Mouse (Mus musculus) forebrain, embryonic 14.5 days (tissue): ENCODE data around the gene Utrn. TPM values are rescaled to one million over a fixed set of nuclear protein-coding genes. Genes with fewer than 3 reads are reported as not detected.

Source experiments
- ATAC-seq: fragments of 200-750 bp; cut with Nextera tagmentation; 2 replicates; pipeline ENCODE4 v1.8.0; 2017; ENCODE audit warnings: mild to moderate bottlenecking, moderate library complexity
- DNase-seq: peaks from one replicate; pipeline ENCODE4 v3.0.0-alpha.2; 2015; ENCODE audit warnings: low spot score
- H3K27ac ChIP-seq: fragments of 300-500 bp; sonication (generic); 2 replicates; pipeline ENCODE4 v1.5.1; 2014; ENCODE audit warnings: low read depth, mild to moderate bottlenecking, control low read depth, low read length, moderate library complexity
- H3K27me3 ChIP-seq: fragments of 300-500 bp; sonication (generic); replicated peaks from 2 replicates; pipeline ENCODE4 v1.6.1; 2014; ENCODE audit warnings: low read length, control low read depth, mixed read lengths; ENCODE audit not compliant: control insufficient read depth, insufficient read depth
- H3K36me3 ChIP-seq: fragments of 300-500 bp; sonication (generic); 2 replicates; pipeline ENCODE4 v1.6.1; 2014; ENCODE audit warnings: low read length, control low read depth; ENCODE audit not compliant: control insufficient read depth, insufficient read depth
- H3K4me1 ChIP-seq: fragments of 300-500 bp; sonication (generic); 2 replicates; pipeline ENCODE4 v1.6.1; 2014; ENCODE audit warnings: antibody characterized with exemption, low read length, control low read depth; ENCODE audit not compliant: control insufficient read depth, insufficient read depth
- H3K4me2 ChIP-seq: fragments of 300-500 bp; sonication (generic); 2 replicates; pipeline ENCODE4 v1.6.1; 2014; ENCODE audit warnings: mild to moderate bottlenecking, control low read depth, low read length
- H3K4me3 ChIP-seq: fragments of 300-500 bp; sonication (generic); 2 replicates; pipeline ENCODE4 v1.5.1; 2014; ENCODE audit warnings: low read depth, low read length, control low read depth
- H3K9ac ChIP-seq: fragments of 300-500 bp; sonication (generic); 2 replicates; pipeline ENCODE4 v1.6.1; 2014; ENCODE audit warnings: mild to moderate bottlenecking, low read length, control low read depth, moderate library complexity
- H3K9me3 ChIP-seq: fragments of 300-500 bp; sonication (generic); replicated peaks from 2 replicates; pipeline ENCODE4 v1.6.1; 2016; ENCODE audit warnings: low read length, control low read depth, mixed read lengths; ENCODE audit not compliant: control insufficient read depth
- WGBS: fragments of 180-500 bp; shearing (Covaris S2); extraction: QIAGEN DNeasy Blood & Tissue Kit; methylation state at CpG from one replicate; pipeline ENCODE4 v1.1.7; 2014; 5-methylcytosine and 5-hydroxymethylcytosine counted together
- polyA plus RNA-seq: library from polyadenylated mRNA; unstranded; fragments of >200 nt; fragmentation: Nextera tagmentation; extraction: Ambion mirVana; gene quantifications from 2 replicates; pipeline ENCODE4 v1.2.1, GENCODE M21; 2014

The Utrn gene
- polyA plus RNA-seq, 1 experiment from 2014 or later, result 7.2 TPM

DNA sequence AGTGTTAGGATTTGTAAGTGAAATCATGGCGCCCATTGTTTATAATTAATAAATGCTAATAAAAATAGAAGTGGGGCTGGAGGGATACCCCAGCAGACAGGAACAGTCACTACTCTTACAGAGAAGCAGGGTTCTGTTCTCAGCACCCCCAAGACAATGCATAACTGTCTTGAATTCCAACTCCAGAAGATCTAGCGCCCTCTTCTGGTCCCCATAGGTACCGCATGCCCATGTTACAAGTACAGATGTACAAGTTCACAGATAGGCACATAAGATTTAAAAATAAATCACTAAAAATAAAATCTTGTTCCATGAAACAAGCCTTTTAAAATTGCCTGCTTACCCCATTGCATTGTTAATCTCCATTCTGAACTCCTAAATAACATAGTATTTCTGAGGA lies 168.6 kb downstream of the Utrn start:
- Histone ChIP-seq H3K4me3 (no peak overlapping the region), H3K36me3 (no peaks in the 10 kb centered on the region), H3K4me2 (no peak overlapping the region), H3K9ac (no peak overlapping the region), H3K27ac (no peak overlapping the region), H3K4me1 (no peaks in the 10 kb centered on the region), H3K27me3 (no peaks in the 10 kb centered on the region), H3K9me3 (no peaks in the 10 kb centered on the region)
- WGBS, result 73% methylated on average over 3 of the region's 3 CpGs
- DNase-seq (no peak), ATAC-seq (no peak)

GRCm38 (mm10) chr10:12697902-12698301 lies 171.3 kb downstream of the Utrn start:
- Histone ChIP-seq H3K27ac (no peak overlapping the region), H3K36me3 (no peaks in the 10 kb centered on the region), H3K9ac (no peak overlapping the region), H3K4me1 (no peaks in the 10 kb centered on the region), H3K27me3 (no peaks in the 10 kb centered on the region), H3K4me2 (no peak overlapping the region), H3K9me3 (no peaks in the 10 kb centered on the region), H3K4me3 (no peak overlapping the region)
- DNase-seq, result no peak
- 94% methylated on average over 3 of the region's 3 CpGs for WGBS
- ATAC-seq, result no peak

DNA sequence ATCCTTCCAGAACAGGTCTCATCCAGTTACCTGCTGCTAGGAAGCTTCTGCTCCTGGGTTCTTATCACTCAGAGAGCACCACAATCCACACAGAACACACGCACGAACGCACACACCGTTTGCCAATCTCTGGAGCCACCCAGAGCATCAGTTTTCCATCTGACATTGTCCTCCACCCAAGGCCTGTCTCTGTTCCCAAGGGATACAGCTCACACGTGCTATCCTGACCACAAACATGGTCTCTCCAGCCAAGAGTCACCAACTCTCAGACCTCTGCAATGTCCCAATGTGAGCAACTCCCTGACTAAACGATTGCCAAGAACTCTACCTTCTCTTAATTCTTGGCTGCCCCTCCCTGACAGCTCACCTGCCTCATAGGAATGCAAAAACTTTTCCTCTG lies 172.5 kb downstream of the Utrn start:
- ATAC-seq (no peak), DNase-seq (no peak)
- no peaks in the 10 kb centered on the region for H3K4me1 ChIP-seq
- no peak overlapping the region for H3K4me2 ChIP-seq
- H3K27ac ChIP-seq, result no peak overlapping the region
- no peak overlapping the region for H3K4me3 ChIP-seq
- no peaks in the 10 kb centered on the region for H3K36me3 ChIP-seq
- H3K9me3 ChIP-seq, result no peaks in the 10 kb centered on the region
- no peak overlapping the region for H3K9ac ChIP-seq
- H3K27me3 ChIP-seq, result no peaks in the 10 kb centered on the region
- WGBS, result 90% methylated on average over 6 of the region's 6 CpGs

DNA sequence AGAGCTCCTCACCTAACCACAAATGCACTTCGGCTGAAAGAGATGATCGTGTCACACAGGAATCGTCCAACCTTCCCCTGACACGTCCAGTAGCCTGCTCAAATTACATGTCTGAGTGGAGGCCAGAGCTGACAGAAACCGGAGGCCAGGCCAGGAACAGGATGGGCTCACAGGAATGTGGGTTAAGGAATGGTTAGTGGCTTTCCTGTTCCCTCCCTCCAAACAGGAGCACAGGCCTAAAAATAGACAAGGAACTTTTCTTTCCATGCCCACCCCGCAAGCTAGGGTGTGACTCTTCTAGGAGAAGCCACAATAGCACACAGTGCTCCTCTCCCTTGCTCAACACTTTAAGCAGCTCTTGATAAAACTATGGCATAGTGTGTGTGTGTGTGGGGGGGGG lies 174.4 kb downstream of the Utrn start:
- no peaks in the 10 kb centered on the region for H3K9me3 ChIP-seq
- H3K9ac ChIP-seq, result no peak overlapping the region
- ATAC-seq, result no peak
- no peaks in the 10 kb centered on the region for H3K4me1 ChIP-seq
- 75% methylated on average over 6 of the region's 6 CpGs for WGBS
- H3K36me3 ChIP-seq, result no peaks in the 10 kb centered on the region
- no peak overlapping the region for H3K4me2 ChIP-seq
- DNase-seq, result no peak
- H3K4me3 ChIP-seq, result no peak overlapping the region
- no peaks in the 10 kb centered on the region for H3K27me3 ChIP-seq
- no peak overlapping the region for H3K27ac ChIP-seq

GRCm38 (mm10) chr10:12690601-12691000 lies 178.6 kb downstream of the Utrn start:
- Histone ChIP-seq H3K4me2 (no peak overlapping the region), H3K4me1 (no peaks in the 10 kb centered on the region), H3K36me3 (no peaks in the 10 kb centered on the region), H3K4me3 (no peak overlapping the region), H3K9me3 (no peaks in the 10 kb centered on the region), H3K27me3 (no peaks in the 10 kb centered on the region), H3K9ac (no peak overlapping the region), H3K27ac (no peak overlapping the region)
- WGBS, result 21% methylated on average over 5 of the region's 5 CpGs
- ATAC-seq, result peak; percentile 60; the same call in 1 of the 2 replicates
- DNase-seq, result peak; percentile 76

- Histone ChIP-seq H3K27me3 (no peaks in the 10 kb centered on the region), H3K36me3 (0 out of 2 replicates have a peak, but pooled peaks cover 3% of the 10 kb centered on the region), H3K4me3 (no peak overlapping the region), H3K9ac (no peak overlapping the region), H3K27ac (no peak overlapping the region), H3K4me2 (no peak overlapping the region), H3K4me1 (no peaks in the 10 kb centered on the region), H3K9me3 (no peaks in the 10 kb centered on the region)
- ATAC-seq (no peak), DNase-seq (no peak)
Measured at GRCm38 (mm10) chr10:12685683-12686082, 183.5 kb downstream of the Utrn start.

DNA sequence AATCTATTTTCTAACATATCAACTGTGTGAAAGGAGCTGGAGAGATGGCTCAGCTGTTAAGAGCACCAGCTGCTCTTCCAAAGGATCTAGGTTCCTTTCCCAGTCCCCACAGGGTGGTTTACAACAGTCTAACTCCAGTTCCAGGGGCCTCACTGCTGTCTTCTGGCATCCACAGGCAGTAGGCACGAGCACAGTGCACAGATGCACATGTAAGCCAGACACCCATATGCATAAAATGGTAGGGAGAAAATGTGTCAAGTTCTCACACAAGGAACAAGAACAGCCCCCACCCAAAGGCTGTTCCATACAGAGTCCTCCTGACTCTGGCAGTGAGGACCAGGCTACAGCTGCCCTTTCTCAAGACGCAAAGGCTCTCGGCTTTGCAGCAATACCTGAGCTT lies 185.1 kb downstream of the Utrn start:
- Histone ChIP-seq H3K36me3 (0 out of 2 replicates have a peak, but pooled peaks cover 3% of the 10 kb centered on the region), H3K9me3 (no peaks in the 10 kb centered on the region), H3K4me1 (no peaks in the 10 kb centered on the region), H3K9ac (no peak overlapping the region), H3K27me3 (no peaks in the 10 kb centered on the region), H3K4me3 (no peak overlapping the region), H3K27ac (no peak overlapping the region), H3K4me2 (no peak overlapping the region)
- 83% methylated on average over 3 of the region's 3 CpGs for WGBS
- DNase-seq, result no peak
- ATAC-seq, result no peak

GRCm38 (mm10) chr10:12673309-12673708 lies 195.9 kb downstream of the Utrn start:
- Histone ChIP-seq H3K4me3 (no peak overlapping the region), H3K27me3 (no peaks in the 10 kb centered on the region), H3K36me3 (no peaks in the 10 kb centered on the region), H3K9ac (no peak overlapping the region), H3K4me1 (no peaks in the 10 kb centered on the region), H3K27ac (no peak overlapping the region), H3K9me3 (no peaks in the 10 kb centered on the region), H3K4me2 (no peak overlapping the region)
- no peak for ATAC-seq
- 92% methylated on average over 5 of the region's 5 CpGs for WGBS
- DNase-seq, result no peak

DNA sequence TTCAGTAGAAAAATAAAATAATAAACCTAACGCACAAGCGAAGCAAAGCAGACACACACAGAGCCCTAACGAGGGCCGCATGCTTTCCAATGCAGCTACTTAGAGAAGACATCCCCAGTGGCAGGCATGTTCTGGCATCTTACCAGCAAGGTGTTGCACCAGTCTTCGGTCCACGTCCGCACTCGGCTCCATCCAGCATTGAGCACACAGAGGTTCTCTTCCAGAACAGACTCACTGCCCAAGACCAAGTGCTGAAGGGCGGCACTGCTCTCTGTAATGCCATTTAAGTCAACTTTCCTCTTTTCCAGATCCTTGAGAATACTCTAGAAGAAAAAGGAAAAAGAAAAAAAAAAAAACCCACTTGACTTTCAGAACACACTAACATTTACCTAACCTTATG lies 197.6 kb downstream of the Utrn start:
- no peak overlapping the region for H3K9ac ChIP-seq
- H3K27me3 ChIP-seq, result no peaks in the 10 kb centered on the region
- WGBS, result 87% methylated on average over 9 of the region's 9 CpGs
- no peaks in the 10 kb centered on the region for H3K36me3 ChIP-seq
- no peak overlapping the region for H3K4me3 ChIP-seq
- no peaks in the 10 kb centered on the region for H3K4me1 ChIP-seq
- H3K27ac ChIP-seq, result no peak overlapping the region
- DNase-seq (no peak), ATAC-seq (no peak)
- no peaks in the 10 kb centered on the region for H3K9me3 ChIP-seq
- H3K4me2 ChIP-seq, result no peak overlapping the region
